Mouse (Mus musculus) small intestine, adult 2 months (tissue): ENCODE measurements around the gene Proser3. TPM values are rescaled to one million over a fixed set of nuclear protein-coding genes. Genes with fewer than 3 reads are reported as not detected.

Experiments used
- H3K27ac ChIP-seq: fragments of 200-500 bp; 2 replicates; pipeline ENCODE4 v1.5.1; 2012; ENCODE audit warnings: low read depth, low read length, control low read depth, inconsistent platforms; ENCODE audit not compliant: insufficient read depth
- H3K27me3 ChIP-seq: fragments of 200-500 bp; 2 replicates; pipeline ENCODE4 v1.6.1; 2012; ENCODE audit warnings: mild to moderate bottlenecking, moderate library complexity, low read length, inconsistent platforms; ENCODE audit not compliant: control insufficient read depth, insufficient read depth
- H3K36me3 ChIP-seq: fragments of 200-500 bp; 2 replicates; pipeline ENCODE4 v1.6.1; 2012; ENCODE audit warnings: mild to moderate bottlenecking, low read length, control low read depth, inconsistent platforms; ENCODE audit not compliant: control insufficient read depth, insufficient read depth
- H3K4me1 ChIP-seq: fragments of 200-500 bp; 2 replicates; pipeline ENCODE4 v1.6.1; 2012; ENCODE audit warnings: low read length, inconsistent platforms, mixed read lengths; ENCODE audit not compliant: control insufficient read depth, insufficient read depth, insufficient read length
- H3K4me3 ChIP-seq: fragments of 200-500 bp; 2 replicates; pipeline ENCODE4 v1.5.1; 2012; ENCODE audit warnings: low read depth, mild to moderate bottlenecking, control low read depth, inconsistent platforms, low read length, moderate library complexity
- CTCF ChIP-seq: fragments of 200-500 bp; IDR thresholded peaks from 2 replicates; pipeline ENCODE4 v1.5.1; 2012; ENCODE audit warnings: low read depth, mild to moderate bottlenecking, control low read depth, inconsistent platforms, low read length, moderate library complexity, mixed read lengths; ENCODE audit not compliant: insufficient replicate concordance, insufficient read length; ENCODE audit errors: extremely low read depth
- POLR2A ChIP-seq: fragments of 200-500 bp; IDR thresholded peaks from 2 replicates; pipeline ENCODE4 v1.6.1; 2012; ENCODE audit warnings: low read depth, mild to moderate bottlenecking, control low read depth, inconsistent platforms, low read length, moderate library complexity
- WGBS: fragments of 180-500 bp; shearing (Covaris S2); methylation state at CpG from one replicate; pipeline ENCODE4 v1.1.7; 2018; 5-methylcytosine and 5-hydroxymethylcytosine counted together
- polyA plus RNA-seq: library from polyadenylated mRNA; depleted of rRNA; stranded (reverse); fragments of >200 nt; gene quantifications from 2 replicates; pipeline ENCODE4 v1.2.3, GENCODE M21; 2012

Proser3 gene
- polyA plus RNA-seq, 1 experiment: 5.4 TPM

- 81% methylated on average over 22 of the region's 22 CpGs for WGBS
- Histone ChIP-seq H3K4me3 (no peak overlapping the region), H3K36me3 (peaks cover 23% of the 10 kb centered on the region), H3K27ac (no peak overlapping the region), H3K4me1 (peaks cover 9% of the 10 kb centered on the region), H3K27me3 (no peaks in the 10 kb centered on the region)
- TF ChIP-seq POLR2A: no peak
- TF ChIP-seq CTCF: no peak
Observed at GRCm38 (mm10) chr7:30553810-30554584, 1.9 kb upstream of the Proser3 start.

- peak overlapping the region; percentile 70 for H3K27ac ChIP-seq
- H3K4me1 ChIP-seq: peaks cover 4% of the 10 kb centered on the region
- H3K36me3 ChIP-seq: peaks cover 23% of the 10 kb centered on the region
- WGBS: under 1% methylated on average over 23 of the region's 23 CpGs
- no peak for TF ChIP-seq CTCF
- no peak for TF ChIP-seq POLR2A
- H3K4me3 ChIP-seq: peak overlapping the region; percentile 59
- H3K27me3 ChIP-seq: no peaks in the 10 kb centered on the region
Observed at GRCm38 (mm10) chr7:30553021-30553589, 1.0 kb upstream of the Proser3 start.

DNA sequence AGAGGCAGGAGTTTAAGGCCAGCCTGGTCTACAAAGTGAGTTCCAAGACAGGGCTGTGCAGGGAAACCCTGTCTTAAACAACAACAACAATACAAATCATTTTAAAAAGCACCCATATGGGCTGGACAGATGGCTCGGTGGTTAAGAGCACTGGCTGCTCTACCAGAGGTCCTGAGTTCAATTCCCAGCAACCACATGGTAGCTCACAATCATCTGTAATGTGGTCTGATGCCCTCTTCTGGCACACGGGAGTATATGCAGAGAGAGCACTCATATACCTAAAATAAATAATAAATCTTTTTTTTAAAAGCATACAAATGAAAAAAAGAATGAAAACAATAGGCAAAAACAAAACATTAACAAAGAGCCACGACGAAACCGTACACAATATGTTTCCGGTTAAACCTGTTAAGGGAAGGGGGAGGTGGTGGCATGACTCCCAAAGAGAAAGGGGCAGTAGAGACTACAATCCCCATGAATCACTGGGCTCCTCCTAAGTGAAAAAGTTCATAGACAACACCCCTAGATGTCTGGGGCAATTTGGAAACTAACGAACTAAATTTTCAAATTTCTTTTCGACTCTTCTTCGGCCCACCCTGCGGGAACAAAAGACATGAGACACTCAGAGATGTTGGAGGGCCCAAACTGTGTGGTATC is 526 bp downstream of the Proser3 start:
- Histone ChIP-seq H3K4me1 (peaks cover 4% of the 10 kb centered on the region), H3K4me3 (peak overlapping the region; percentile 68), H3K27ac (peak overlapping the region; percentile 91), H3K36me3 (peaks cover 14% of the 10 kb centered on the region), H3K27me3 (no peaks in the 10 kb centered on the region)
- WGBS: under 1% methylated on average over 10 of the region's 10 CpGs
- TF ChIP-seq POLR2A: no peak
- peak; percentile 41; the same call in 1 of the 2 replicates for TF ChIP-seq CTCF

DNA sequence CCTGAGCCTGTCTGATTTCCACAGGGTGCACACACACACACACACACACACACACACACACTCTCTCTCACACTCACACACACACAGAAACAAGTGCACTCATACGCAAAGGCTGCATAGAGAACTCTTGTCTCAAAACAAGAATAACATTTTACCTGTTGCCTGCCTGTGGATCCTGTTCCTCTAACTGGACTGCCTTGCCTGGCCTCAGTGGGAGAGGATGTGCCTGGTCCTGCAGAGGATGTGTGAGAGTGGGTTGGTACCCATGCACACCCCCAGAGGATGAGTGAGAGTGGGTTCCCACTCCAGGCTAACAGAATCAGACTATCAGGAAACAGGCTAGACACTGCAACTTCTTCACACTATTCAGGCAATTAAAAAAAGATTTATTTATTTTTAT is 1.5 kb downstream of the Proser3 start:
- H3K4me3 ChIP-seq: no peak overlapping the region
- no peaks in the 10 kb centered on the region for H3K27me3 ChIP-seq
- no peak overlapping the region for H3K27ac ChIP-seq
- 100% methylated on average over 1 of the region's 1 CpGs for WGBS
- TF ChIP-seq CTCF (no peak), POLR2A (no peak)
- peaks cover 8% of the 10 kb centered on the region for H3K36me3 ChIP-seq
- peaks cover 4% of the 10 kb centered on the region for H3K4me1 ChIP-seq

GRCm38 (mm10) chr7:30549880-30550279 is 2.2 kb downstream of the Proser3 start:
- no peaks in the 10 kb centered on the region for H3K27me3 ChIP-seq
- no peak overlapping the region for H3K27ac ChIP-seq
- peaks cover 4% of the 10 kb centered on the region for H3K4me1 ChIP-seq
- WGBS: 60% methylated on average over 2 of the region's 2 CpGs
- peaks cover 2% of the 10 kb centered on the region; the same call in 1 of the 2 replicates for H3K36me3 ChIP-seq
- no peak overlapping the region for H3K4me3 ChIP-seq
- TF ChIP-seq CTCF: no peak
- TF ChIP-seq POLR2A: no peak

GRCm38 (mm10) chr7:30544327-30544726 is 7.8 kb downstream of the Proser3 start:
- Histone ChIP-seq H3K36me3 (0 out of 2 replicates have a peak, but pooled peaks cover 2% of the 10 kb centered on the region), H3K27me3 (no peaks in the 10 kb centered on the region), H3K4me3 (no peak overlapping the region), H3K27ac (no peak overlapping the region), H3K4me1 (no peaks in the 10 kb centered on the region)
- TF ChIP-seq CTCF: no peak
- 92% methylated on average over 2 of the region's 2 CpGs for WGBS

DNA sequence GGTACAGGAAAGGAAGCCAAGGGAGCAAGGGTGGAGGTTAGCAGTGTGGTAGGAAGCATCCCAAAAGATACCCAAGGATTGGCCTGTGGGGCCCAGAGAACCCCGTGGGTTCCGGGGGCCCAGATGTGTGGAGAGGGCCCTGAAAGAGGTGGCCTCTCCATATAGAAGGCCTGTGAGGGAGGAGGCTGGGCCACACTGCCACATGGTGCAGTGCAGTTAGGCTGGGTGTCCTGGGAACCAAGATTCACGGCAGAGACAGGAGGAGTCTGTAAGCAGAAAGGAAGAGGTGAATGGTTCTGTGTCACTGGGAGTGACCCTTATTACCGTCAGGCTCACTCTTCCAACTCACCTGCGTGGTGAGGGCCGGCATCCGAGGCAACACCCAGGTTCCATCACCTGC is 11.5 kb downstream of the Proser3 start:
- peaks cover 2% of the 10 kb centered on the region; the same call in 1 of the 2 replicates for H3K36me3 ChIP-seq
- H3K27ac ChIP-seq: no peak overlapping the region
- TF ChIP-seq CTCF: no peak
- no peak for TF ChIP-seq POLR2A

More for the DNA sequence above, 11.5 kb downstream of the Proser3 start:
- Histone ChIP-seq H3K4me1 (no peaks in the 10 kb centered on the region), H3K4me3 (no peak overlapping the region), H3K27me3 (no peaks in the 10 kb centered on the region)
- 92% methylated on average over 7 of the region's 7 CpGs for WGBS
